Mouse (Mus musculus) small intestine, adult 2 months (tissue): ENCODE data around the gene Acaca.

ENCODE experiments used
- CTCF ChIP-seq: fragments of 200-500 bp; IDR thresholded peaks from 2 replicates; pipeline ENCODE4 v1.5.1; 2012; ENCODE audit warnings: low read depth, mild to moderate bottlenecking, control low read depth, inconsistent platforms, low read length, moderate library complexity, mixed read lengths; ENCODE audit not compliant: insufficient replicate concordance, insufficient read length; ENCODE audit errors: extremely low read depth
- POLR2A ChIP-seq: fragments of 200-500 bp; IDR thresholded peaks from 2 replicates; pipeline ENCODE4 v1.6.1; 2012; ENCODE audit warnings: low read depth, mild to moderate bottlenecking, control low read depth, inconsistent platforms, low read length, moderate library complexity

DNA sequence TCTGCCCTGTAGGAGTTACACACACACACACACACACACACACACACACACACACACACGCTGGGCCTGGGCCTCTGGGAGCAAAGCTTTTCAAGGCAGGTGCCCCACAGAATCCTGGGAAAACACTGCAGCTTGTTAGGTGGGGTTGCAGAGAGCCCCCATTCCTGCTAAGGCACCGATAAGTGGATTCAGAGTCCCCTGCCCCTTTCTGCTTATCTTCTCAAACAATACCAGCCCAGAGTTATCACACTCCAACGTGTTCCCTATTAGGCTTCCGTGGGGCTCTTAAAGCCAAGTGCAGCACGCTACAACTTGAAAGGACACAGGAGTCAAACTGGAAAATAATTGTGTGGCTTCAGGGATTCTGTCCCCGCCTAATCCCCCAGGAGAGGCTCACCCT, 283.6 kb downstream of the Acaca start:
- no peak for TF ChIP-seq CTCF
- TF ChIP-seq POLR2A: no peak
